Mouse (Mus musculus) liver, postnatal 0 days (tissue): ENCODE measurements around the gene Mab21l3. TPM values are rescaled to one million over a fixed set of nuclear protein-coding genes. Genes with fewer than 3 reads are reported as not detected.

Source experiments
- ATAC-seq: fragments of 200-750 bp; cut with Nextera tagmentation; 2 replicates; pipeline ENCODE4 v1.8.0; 2017; ENCODE audit warnings: mild to moderate bottlenecking, moderate library complexity
- DNase-seq: peaks from one replicate; pipeline ENCODE4 v3.0.0-alpha.2; 2016
- H3K27ac ChIP-seq: fragments of 300-500 bp; sonication (generic); 2 replicates; pipeline ENCODE4 v1.5.1; 2014; ENCODE audit warnings: antibody characterized with exemption, moderate library complexity, mild to moderate bottlenecking, low read depth
- H3K27me3 ChIP-seq: fragments of 300-500 bp; sonication (generic); 2 replicates; pipeline ENCODE4 v1.6.1; 2014; ENCODE audit warnings: low read length, control low read depth, mixed read lengths; ENCODE audit not compliant: insufficient read depth
- H3K36me3 ChIP-seq: fragments of 300-500 bp; sonication (generic); replicated peaks from 2 replicates; pipeline ENCODE4 v1.6.1; 2014; ENCODE audit warnings: mild to moderate bottlenecking, control low read depth, low read length, moderate library complexity, mixed read lengths; ENCODE audit not compliant: insufficient read depth
- H3K4me1 ChIP-seq: fragments of 300-500 bp; sonication (generic); 2 replicates; pipeline ENCODE4 v1.6.1; 2014; ENCODE audit warnings: antibody characterized with exemption, mild to moderate bottlenecking, control low read depth; ENCODE audit not compliant: insufficient read depth
- H3K4me2 ChIP-seq: fragments of 300-500 bp; sonication (generic); 2 replicates; pipeline ENCODE4 v1.6.1; 2014; ENCODE audit warnings: low read depth, mild to moderate bottlenecking, low read length, moderate library complexity, mixed read lengths
- H3K4me3 ChIP-seq: fragments of 300-500 bp; sonication (generic); 2 replicates; pipeline ENCODE4 v1.5.1; 2014; ENCODE audit warnings: low read depth, low read length
- H3K9ac ChIP-seq: fragments of 300-500 bp; sonication (generic); replicated peaks from 2 replicates; pipeline ENCODE4 v1.6.1; 2014; ENCODE audit warnings: mild to moderate bottlenecking, moderate library complexity
- H3K9me3 ChIP-seq: fragments of 300-500 bp; sonication (generic); 2 replicates; pipeline ENCODE4 v1.6.1; 2016; ENCODE audit warnings: mild to moderate bottlenecking, control low read depth, low read length, mixed read lengths
- CTCF ChIP-seq: sonication (generic); IDR thresholded peaks from 2 replicates; pipeline ENCODE4 v1.5.1; 2016; ENCODE audit warnings: antibody characterized with exemption, low read depth
- EP300 ChIP-seq: IDR thresholded peaks from 2 replicates; pipeline ENCODE4 v1.6.1; 2016; ENCODE audit warnings: antibody characterized with exemption, low read depth, mild to moderate bottlenecking
- WGBS: fragments of 180-500 bp; shearing (Covaris S2); extraction: QIAGEN DNeasy Blood & Tissue Kit; methylation state at CpG from one replicate; pipeline ENCODE4 v1.1.7; 2014; ENCODE audit not compliant: insufficient replicate concordance; 5-methylcytosine and 5-hydroxymethylcytosine counted together
- polyA plus RNA-seq: library from polyadenylated mRNA; unstranded; fragments of >200 nt; fragmentation: Nextera tagmentation; extraction: Ambion mirVana; gene quantifications from 2 replicates; pipeline ENCODE4 v1.2.1, GENCODE M21; 2015

Mab21l3 gene
- polyA plus RNA-seq, 1 experiment from 2014 or later, result not detected

DNA sequence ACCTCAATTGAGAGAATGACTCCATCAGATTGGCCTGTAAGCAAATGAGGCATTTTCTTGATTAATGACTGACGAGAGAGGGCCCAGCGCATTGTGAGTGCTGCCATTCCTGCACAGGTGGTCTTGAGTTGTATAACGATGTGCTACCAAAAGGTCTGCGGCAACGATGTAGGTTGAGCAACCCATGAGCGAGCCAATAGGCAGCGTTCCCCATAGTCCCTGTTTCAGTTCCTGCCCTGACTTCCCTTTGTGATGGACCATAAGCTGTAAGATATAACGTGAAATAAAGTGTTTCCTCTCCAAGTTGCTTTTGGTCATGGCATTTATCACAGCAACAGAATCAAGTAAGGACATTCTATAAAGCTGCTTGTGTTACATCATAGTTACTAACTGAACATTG is 73.0 kb downstream of the Mab21l3 start:
- DNase-seq (no peak), ATAC-seq (no peak)
- TF ChIP-seq EP300 (no peak), CTCF (no peak)
- 84% methylated on average over 8 of the region's 8 CpGs for WGBS
- Histone ChIP-seq H3K27me3 (no peaks in the 10 kb centered on the region), H3K36me3 (no peaks in the 10 kb centered on the region), H3K9me3 (no peaks in the 10 kb centered on the region), H3K27ac (no peak overlapping the region), H3K4me2 (no peak overlapping the region), H3K4me3 (no peak overlapping the region), H3K4me1 (no peaks in the 10 kb centered on the region), H3K9ac (no peak overlapping the region)

DNA sequence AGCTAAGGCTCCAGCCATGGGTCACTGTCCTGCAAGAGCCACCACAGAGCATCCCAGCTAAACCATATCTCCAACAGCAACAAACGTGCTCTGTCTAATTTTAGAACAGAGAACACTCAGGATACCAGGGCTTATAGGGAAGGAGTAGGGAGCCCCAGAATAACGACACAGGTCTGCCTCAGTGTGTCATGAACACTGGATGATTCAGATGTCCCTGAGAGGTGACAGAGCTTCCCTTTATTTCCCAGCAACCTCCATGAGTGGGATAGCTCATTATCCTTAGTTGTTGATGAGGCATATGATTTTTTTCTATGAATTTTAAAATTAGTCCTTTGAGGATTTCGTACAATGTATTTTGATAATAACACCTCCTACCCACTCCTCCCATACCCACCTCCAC is 78.2 kb downstream of the Mab21l3 start:
- 65% methylated on average over 3 of the region's 3 CpGs for WGBS
- Histone ChIP-seq H3K4me1 (no peaks in the 10 kb centered on the region), H3K9ac (no peak overlapping the region), H3K27me3 (no peaks in the 10 kb centered on the region), H3K36me3 (no peaks in the 10 kb centered on the region), H3K4me3 (no peak overlapping the region), H3K9me3 (peaks cover 3% of the 10 kb centered on the region; the same call in 1 of the 2 replicates), H3K27ac (no peak overlapping the region), H3K4me2 (no peak overlapping the region)
- DNase-seq (no peak), ATAC-seq (no peak)
- no peak for TF ChIP-seq CTCF
- no peak for TF ChIP-seq EP300

DNA sequence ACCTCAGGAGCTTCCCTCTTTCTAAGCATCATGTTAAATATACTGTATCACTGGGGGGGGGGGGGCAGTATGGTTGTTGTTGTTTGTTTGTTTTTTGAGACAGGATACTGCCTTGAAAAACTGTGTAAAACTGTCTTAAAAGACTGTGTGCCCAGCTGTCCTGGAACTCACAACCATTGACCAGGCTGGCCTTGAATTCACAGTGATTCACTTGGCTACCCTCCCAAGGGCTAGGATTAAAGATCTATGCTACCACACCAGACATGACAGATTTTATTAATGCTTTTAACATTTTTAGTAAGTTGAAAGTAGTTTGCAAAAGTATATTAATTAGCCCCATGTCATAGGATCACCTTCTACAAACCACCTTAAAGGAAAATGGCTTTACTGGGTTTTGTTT is 85.2 kb downstream of the Mab21l3 start:
- Histone ChIP-seq H3K36me3 (no peaks in the 10 kb centered on the region), H3K4me2 (no peak overlapping the region), H3K9ac (no peak overlapping the region), H3K9me3 (no peaks in the 10 kb centered on the region), H3K4me3 (no peak overlapping the region), H3K27me3 (no peaks in the 10 kb centered on the region), H3K4me1 (no peaks in the 10 kb centered on the region), H3K27ac (no peak overlapping the region)
- ATAC-seq (no peak), DNase-seq (no peak)
- TF ChIP-seq EP300 (no peak), CTCF (no peak)

Other genes starting within 250 kb of the Mab21l3 start
- 39.3 and 40.8 TPM in 2 replicates for gene Atp1a1, start 244.3 kb downstream of the Mab21l3 start, polyA plus RNA-seq
- gene Slc22a15, start 75.5 kb upstream of the Mab21l3 start, polyA plus RNA-seq, result 5.0 and 5.4 TPM in 2 replicates
- not detected in 2 replicates for gene Nhlh2, start 161.1 kb upstream of the Mab21l3 start, polyA plus RNA-seq
- gene Casq2, start 237.5 kb upstream of the Mab21l3 start, polyA plus RNA-seq, result 0.66 and 3.9 TPM in 2 replicates